Mouse (Mus musculus) heart, postnatal 0 days (tissue): ENCODE results near the gene Slc16a14. TPM values are rescaled to one million over a fixed set of nuclear protein-coding genes. Genes with fewer than 3 reads are reported as not detected.
"Not testable (repeated sequence)": the region's sequence is repeated elsewhere in the genome, so short reads cannot be mapped to it uniquely, and the experiment has no call there.

ENCODE experiments used
- ATAC-seq: fragments of 200-750 bp; cut with Nextera tagmentation; 2 replicates; pipeline ENCODE4 v1.8.0; 2017; ENCODE audit warnings: low read depth, moderate number of reproducible peaks, moderate library complexity; ENCODE audit not compliant: insufficient read depth
- DNase-seq: peaks from one replicate; pipeline ENCODE4 v3.0.0-alpha.2; 2016; ENCODE audit warnings: low spot score
- H3K27ac ChIP-seq: fragments of 300-500 bp; sonication (generic); 2 replicates; pipeline ENCODE4 v1.5.1; 2014; ENCODE audit warnings: low read depth, mild to moderate bottlenecking
- H3K27me3 ChIP-seq: fragments of 300-500 bp; sonication (generic); 2 replicates; pipeline ENCODE4 v1.6.1; 2014; ENCODE audit warnings: low read length, mixed read lengths; ENCODE audit not compliant: control insufficient read depth, insufficient read depth
- H3K36me3 ChIP-seq: fragments of 300-500 bp; sonication (generic); replicated peaks from 2 replicates; pipeline ENCODE4 v1.6.1; 2014; ENCODE audit warnings: low read length, mixed read lengths; ENCODE audit not compliant: control insufficient read depth, insufficient read depth
- H3K4me1 ChIP-seq: fragments of 300-500 bp; sonication (generic); 2 replicates; pipeline ENCODE4 v1.6.1; 2014; ENCODE audit warnings: antibody characterized with exemption; ENCODE audit not compliant: control insufficient read depth, insufficient read depth
- H3K4me2 ChIP-seq: fragments of 300-500 bp; sonication (generic); 2 replicates; pipeline ENCODE4 v1.6.1; 2014; ENCODE audit warnings: low read depth, mild to moderate bottlenecking, low read length, moderate library complexity
- H3K4me3 ChIP-seq: fragments of 300-500 bp; sonication (generic); 2 replicates; pipeline ENCODE4 v1.5.1; 2014; ENCODE audit warnings: low read depth, low read length
- H3K9ac ChIP-seq: fragments of 300-500 bp; sonication (generic); replicated peaks from 2 replicates; pipeline ENCODE4 v1.6.1; 2014; ENCODE audit warnings: low read depth, low read length, mixed read lengths
- H3K9me3 ChIP-seq: fragments of 300-500 bp; sonication (generic); replicated peaks from 2 replicates; pipeline ENCODE4 v1.6.1; 2016; ENCODE audit warnings: low read length; ENCODE audit not compliant: control insufficient read depth
- CTCF ChIP-seq: IDR thresholded peaks from 2 replicates; pipeline ENCODE4 v1.5.1; 2016; ENCODE audit warnings: antibody characterized with exemption, control low read depth, low read depth
- EP300 ChIP-seq: IDR thresholded peaks from 2 replicates; pipeline ENCODE4 v1.6.1; 2016; ENCODE audit warnings: antibody characterized with exemption, low read depth
- WGBS: fragments of 180-500 bp; shearing (Covaris S2); extraction: QIAGEN DNeasy Blood & Tissue Kit; methylation state at CpG from one replicate; pipeline ENCODE4 v1.1.7; 2014; 5-methylcytosine and 5-hydroxymethylcytosine counted together
- polyA plus RNA-seq: library from polyadenylated mRNA; unstranded; fragments of >200 nt; fragmentation: Nextera tagmentation; extraction: Ambion mirVana; gene quantifications from 2 replicates; pipeline ENCODE4 v1.2.1, GENCODE M21; 2015
- total RNA-seq: library from RNA; depleted of rRNA; stranded (reverse); fragments of >200 nt; gene quantifications from 2 replicates; pipeline ENCODE4 v1.2.3, GENCODE M21; 2014; ENCODE audit warnings: low replicate concordance; rRNA removed

Slc16a14 gene
- total RNA-seq (not detected in 2 replicates), polyA plus RNA-seq (0.03 TPM in 1 of 2 replicates, not detected in the other)

DNA sequence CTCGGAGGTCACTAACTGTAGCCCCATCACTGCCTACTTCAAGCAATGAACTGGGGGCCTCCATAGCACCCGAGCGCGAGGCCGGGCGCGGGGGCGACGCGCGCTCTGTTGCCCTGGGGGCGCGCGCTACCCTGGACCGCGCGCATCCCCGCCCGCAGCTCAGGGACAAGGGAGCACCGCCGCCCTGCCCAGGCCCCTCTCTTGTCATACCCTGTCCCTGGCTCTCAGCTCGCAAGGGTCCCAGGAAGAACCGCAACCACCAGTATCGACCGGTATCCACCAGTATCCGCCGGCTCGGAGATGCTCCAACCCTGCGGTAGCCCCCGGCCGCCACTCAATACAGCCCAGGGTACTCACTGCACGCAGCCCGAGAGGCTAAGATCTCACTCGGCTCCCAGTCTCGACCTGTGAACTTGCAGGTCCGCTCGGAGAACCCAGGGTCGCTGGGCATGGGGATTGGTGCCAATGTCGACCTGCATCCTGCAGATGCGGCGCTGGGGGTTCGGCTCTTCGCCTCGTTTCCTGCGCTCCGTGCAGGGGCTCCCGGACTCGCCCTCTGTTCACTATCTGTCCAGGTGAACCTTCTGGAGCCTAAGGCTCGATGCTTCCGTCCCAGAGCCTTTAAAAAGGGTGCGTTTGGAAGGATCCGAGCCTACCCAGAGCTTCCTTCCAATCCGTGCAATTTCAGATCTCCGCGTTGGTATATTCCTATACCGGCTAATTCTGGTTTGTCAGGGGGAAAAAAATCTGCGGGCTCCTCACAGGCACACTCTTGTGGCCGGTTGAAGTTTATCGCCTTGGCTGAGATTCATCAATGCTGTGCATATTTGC, at the start of gene Slc16a14:
Gene Slc16a14, minus strand, starts transcription at position 632 of the 831 bp plus-strand sequence.
- peak; percentile 70 for ATAC-seq
- Histone ChIP-seq H3K27ac (no peak within 1 kb of the TSS), H3K9me3 (no peaks in the 10 kb centered on the region), H3K4me3 (peak within 1 kb of the TSS; percentile 55), H3K9ac (no peak within 1 kb of the TSS; the same call in 1 of the 2 replicates), H3K4me1 (peaks cover 3% of the 10 kb centered on the region; the same call in 1 of the 2 replicates), H3K4me2 (peak within 1 kb of the TSS; percentile 89), H3K36me3 (no peaks in the 10 kb centered on the region), H3K27me3 (peaks cover 33% of the 10 kb centered on the region)
- no peak for DNase-seq
- TF ChIP-seq CTCF (peak; percentile 4; the same call in 1 of the 2 replicates), EP300 (no peak)
- under 1% methylated on average over 58 of the region's 59 CpGs for WGBS

DNA sequence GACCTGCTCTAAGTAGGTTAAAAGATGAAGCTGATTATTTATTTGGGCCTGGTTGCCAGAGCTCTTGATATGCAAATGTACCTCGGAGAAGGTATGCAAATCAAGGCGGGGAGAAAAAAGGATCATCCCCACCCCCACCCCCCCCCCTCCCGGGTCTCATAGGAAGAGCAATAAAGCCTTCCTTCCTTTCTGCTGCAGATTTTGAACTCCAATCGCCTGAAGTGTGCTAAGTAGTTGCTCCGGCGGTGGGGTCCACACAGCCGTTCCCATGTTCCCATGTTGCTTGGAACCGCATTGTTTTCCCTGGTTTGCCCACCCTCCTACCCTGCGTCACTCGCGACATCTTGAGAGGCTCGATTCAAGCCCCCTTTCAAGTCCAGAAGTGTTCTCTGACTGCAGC, 26.8 kb upstream of the Slc16a14 start:
- not testable (repeated sequence) for H3K9me3 ChIP-seq, H3K4me3 ChIP-seq, H3K4me1 ChIP-seq, ATAC-seq, H3K9ac ChIP-seq, H3K36me3 ChIP-seq, H3K27ac ChIP-seq, DNase-seq, H3K27me3 ChIP-seq
- 6% methylated on average over 12 of the region's 12 CpGs for WGBS
- peak overlapping the region; percentile 30; the same call in 1 of the 2 replicates for H3K4me2 ChIP-seq

DNA sequence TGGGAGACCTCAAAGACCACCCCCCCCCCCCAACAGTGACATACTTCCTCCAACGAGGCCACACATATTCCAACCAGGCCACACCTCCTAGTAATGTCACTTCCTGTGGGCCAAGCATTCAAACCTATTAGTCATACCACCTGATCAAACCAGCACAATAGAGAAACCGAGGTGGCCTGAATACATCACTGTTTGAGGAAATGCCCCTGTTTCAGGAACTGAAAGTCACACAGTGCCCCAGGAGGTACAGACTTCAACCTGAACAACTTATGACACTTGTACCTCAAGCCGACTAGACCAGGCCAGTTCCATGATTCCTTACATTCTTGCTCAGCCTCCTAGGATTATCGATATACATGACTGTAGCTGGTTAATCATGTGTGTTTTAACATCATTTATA, 22.8 kb upstream of the Slc16a14 start:
- DNase-seq, H3K4me1 ChIP-seq, H3K27ac ChIP-seq, H3K4me3 ChIP-seq, H3K9ac ChIP-seq, H3K4me2 ChIP-seq, ATAC-seq, H3K27me3 ChIP-seq, H3K36me3 ChIP-seq, H3K9me3 ChIP-seq: not testable (repeated sequence)
- 56% methylated on average over 4 of the region's 4 CpGs for WGBS

GRCm38 (mm10) chr1:84956771-84957170, 21.8 kb upstream of the Slc16a14 start:
- not testable (repeated sequence) for ATAC-seq, H3K9ac ChIP-seq, H3K36me3 ChIP-seq

DNA sequence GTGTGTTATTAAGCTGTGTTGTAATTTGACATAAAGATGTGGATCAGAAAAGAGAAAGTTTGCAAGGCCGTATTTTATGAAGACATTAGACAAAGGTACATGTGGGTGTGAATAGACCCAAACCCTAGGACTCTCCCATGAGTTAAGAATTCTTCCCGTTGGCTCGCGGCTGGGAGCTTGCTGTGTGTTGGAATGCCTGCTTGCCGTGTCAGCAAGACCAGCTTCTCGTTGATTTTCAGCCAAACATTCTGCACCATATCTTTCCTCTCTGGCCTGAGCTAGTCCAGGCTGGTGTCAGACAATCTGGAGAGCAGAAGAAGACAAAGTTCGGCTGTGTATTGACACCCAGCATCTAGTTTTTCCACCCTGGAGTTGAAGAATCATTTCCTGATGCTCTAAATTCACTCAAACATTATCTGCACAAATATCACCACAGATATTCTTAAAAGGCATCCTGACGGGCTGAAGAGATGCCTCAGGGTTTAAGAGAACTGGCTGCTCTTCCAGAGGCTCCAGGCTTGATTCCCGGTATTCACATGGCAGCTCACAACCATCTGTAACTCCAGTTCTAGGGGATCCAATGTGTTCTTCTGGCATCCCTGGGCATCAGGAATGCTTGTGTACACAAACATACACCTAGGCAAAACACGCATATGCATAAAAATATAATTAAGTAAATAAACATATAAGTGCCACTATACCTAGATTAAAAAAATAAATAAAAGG, 17.7 kb upstream of the Slc16a14 start:
- no peak overlapping the region for H3K4me2 ChIP-seq
- no peak overlapping the region for H3K4me3 ChIP-seq
- no peak for TF ChIP-seq EP300
- H3K9ac ChIP-seq: no peak overlapping the region
- no peaks in the 10 kb centered on the region for H3K4me1 ChIP-seq
- DNase-seq: no peak
- 49% methylated on average over 10 of the region's 10 CpGs for WGBS
- H3K36me3 ChIP-seq: no peaks in the 10 kb centered on the region
- H3K27ac ChIP-seq: no peak overlapping the region
- ATAC-seq: no peak
- H3K27me3 ChIP-seq: no peaks in the 10 kb centered on the region
- H3K9me3 ChIP-seq: 0 out of 2 replicates have a peak, but pooled peaks cover 5% of the 10 kb centered on the region

More at GRCm38 (mm10) chr1:84956771-84957170, 21.8 kb upstream of the Slc16a14 start:
- H3K9me3 ChIP-seq, DNase-seq, H3K27me3 ChIP-seq, H3K4me1 ChIP-seq, H3K4me3 ChIP-seq, H3K4me2 ChIP-seq, H3K27ac ChIP-seq: not testable (repeated sequence)
- WGBS: 69% methylated on average over 3 of the region's 3 CpGs
